Mouse (Mus musculus): ENCODE data around the gene Gm49369. TPM values are rescaled to one million over a fixed set of nuclear protein-coding genes. Genes with fewer than 3 reads are reported as not detected.

Gene Gm49369
- polyA plus RNA-seq, 1 experiment from 2014 or later = not detected

DNA sequence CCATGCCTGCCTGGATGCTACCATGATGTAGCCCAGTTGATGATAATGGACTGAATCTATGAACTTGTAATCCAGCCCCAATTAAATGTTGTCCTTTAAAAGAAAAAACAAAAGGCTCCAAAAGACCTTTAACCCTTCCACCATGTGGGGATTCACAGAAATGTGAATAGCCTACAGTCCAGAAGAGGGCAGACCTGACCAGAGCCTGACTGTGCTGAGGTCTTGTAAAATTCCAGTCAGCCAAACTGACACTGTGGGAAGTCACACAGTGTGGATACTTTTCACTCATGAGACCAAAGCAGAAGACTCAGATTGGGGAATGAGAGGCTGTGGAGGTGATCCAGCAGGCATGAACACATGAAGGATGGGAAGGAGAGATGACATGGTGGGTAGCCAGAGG, 21.7 kb downstream of the Gm49369 start:
- Histone ChIP-seq H3K4me1 (no peaks in the 10 kb centered on the region), H3K27ac (no peak overlapping the region), H3K9me3 (replicated peaks) (no peaks in the 10 kb centered on the region), H3K4me3 (no peak overlapping the region), H3K4me2 (replicated peaks) (no peak overlapping the region), H3K36me3 (no peaks in the 10 kb centered on the region), H3K27me3 (peaks cover 12% of the 10 kb centered on the region), H3K9ac (no peak overlapping the region)
- no peak for ATAC-seq (ENCODE audit: low FRiP score)

DNA sequence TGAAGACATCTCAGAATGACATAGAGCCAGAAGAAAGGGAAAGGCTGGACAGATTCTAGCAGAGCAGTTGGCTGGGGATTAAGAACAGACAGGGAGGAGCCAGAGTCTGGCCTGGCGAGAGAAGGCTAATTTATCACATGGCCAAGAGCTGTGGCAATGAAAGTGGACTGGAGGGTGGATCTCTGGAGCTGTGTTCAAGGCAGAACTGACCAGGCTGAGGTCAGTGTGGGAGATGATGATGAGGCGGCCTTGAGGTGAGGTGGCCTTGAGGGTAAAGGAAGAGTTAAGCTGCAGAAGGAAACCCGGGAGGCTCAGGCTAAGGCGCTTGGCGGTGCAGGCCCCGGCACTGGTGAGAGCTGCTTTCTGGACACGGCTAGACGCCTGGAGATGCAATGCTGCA, 23.3 kb downstream of the Gm49369 start:
- H3K27me3 ChIP-seq = peaks cover 12% of the 10 kb centered on the region
- 82% methylated on average over 8 of the region's 8 CpGs for WGBS
- no peaks in the 10 kb centered on the region for H3K36me3 ChIP-seq
- H3K4me1 ChIP-seq = no peaks in the 10 kb centered on the region
- no peaks in the 10 kb centered on the region for H3K9me3 ChIP-seq (replicated peaks)
- no peak overlapping the region for H3K4me3 ChIP-seq
- ATAC-seq (ENCODE audit: low FRiP score) = no peak
- H3K9ac ChIP-seq = no peak overlapping the region
- no peak overlapping the region for H3K4me2 ChIP-seq (replicated peaks)
- no peak overlapping the region for H3K27ac ChIP-seq

DNA sequence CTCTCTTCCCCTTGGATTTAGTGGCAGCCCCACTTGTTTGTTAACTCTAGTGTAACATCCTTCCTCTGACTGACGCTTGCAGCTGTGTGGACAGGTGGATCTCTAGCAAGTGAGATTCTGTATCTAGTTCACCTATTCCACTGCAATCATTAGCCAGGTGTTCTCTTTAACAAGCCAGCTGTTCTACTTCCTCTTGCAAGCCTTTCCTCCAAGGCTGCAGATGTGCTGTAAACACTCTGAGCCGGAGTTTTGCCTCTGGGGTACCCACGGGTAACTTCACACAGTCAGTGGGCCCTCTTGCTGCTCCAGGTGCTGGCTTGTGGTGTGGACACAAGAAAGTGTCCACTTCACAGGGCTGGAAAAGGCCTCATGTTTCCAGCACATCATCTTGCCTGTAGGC, 24.9 kb downstream of the Gm49369 start:
- H3K27ac ChIP-seq = no peak overlapping the region
- H3K9ac ChIP-seq = no peak overlapping the region
- H3K4me1 ChIP-seq = no peaks in the 10 kb centered on the region
- H3K4me2 ChIP-seq (replicated peaks) = no peak overlapping the region
- H3K36me3 ChIP-seq = no peaks in the 10 kb centered on the region
- no peaks in the 10 kb centered on the region for H3K9me3 ChIP-seq (replicated peaks)
- ATAC-seq (ENCODE audit: low FRiP score) = no peak
- H3K4me3 ChIP-seq = no peak overlapping the region
- H3K27me3 ChIP-seq = peaks cover 12% of the 10 kb centered on the region
- 81% methylated on average over 3 of the region's 3 CpGs for WGBS

DNA sequence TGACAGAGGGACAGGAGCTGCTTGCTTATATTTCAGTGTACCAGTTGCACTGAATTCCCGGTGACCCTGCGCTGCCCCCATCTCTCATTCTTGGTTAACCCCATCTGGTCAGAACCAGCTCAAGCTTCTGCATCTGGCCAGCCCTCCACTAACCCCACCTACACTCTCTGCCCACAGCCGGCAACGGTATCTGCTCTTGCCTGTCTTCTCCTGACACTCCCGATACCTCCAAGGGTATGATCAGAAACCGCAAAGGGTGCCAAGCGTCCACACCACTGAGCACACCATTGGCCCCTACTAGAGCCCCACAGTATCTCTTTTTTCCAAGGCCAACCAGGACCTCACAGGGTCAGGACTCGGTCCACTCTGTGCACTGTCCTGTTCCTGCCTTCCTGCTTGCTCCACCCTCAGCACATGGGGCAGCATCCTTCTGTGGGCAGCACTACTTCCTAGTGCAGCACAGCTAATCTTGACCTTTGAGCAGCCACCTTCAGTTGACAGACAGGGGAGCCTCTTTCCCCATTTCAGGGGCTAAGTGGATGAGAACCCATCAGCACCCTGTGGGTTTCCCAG, 27.7 kb downstream of the Gm49369 start:
- Histone ChIP-seq H3K4me2 (replicated peaks) (no peak overlapping the region), H3K9me3 (replicated peaks) (no peaks in the 10 kb centered on the region), H3K9ac (no peak overlapping the region), H3K27me3 (peaks cover 4% of the 10 kb centered on the region; the same call in 1 of the 2 replicates), H3K4me3 (no peak overlapping the region), H3K36me3 (no peaks in the 10 kb centered on the region), H3K4me1 (peaks cover 9% of the 10 kb centered on the region; the same call in 1 of the 2 replicates), H3K27ac (no peak overlapping the region)
- no peak for ATAC-seq (ENCODE audit: low FRiP score)
- 76% methylated on average over 8 of the region's 8 CpGs for WGBS

DNA sequence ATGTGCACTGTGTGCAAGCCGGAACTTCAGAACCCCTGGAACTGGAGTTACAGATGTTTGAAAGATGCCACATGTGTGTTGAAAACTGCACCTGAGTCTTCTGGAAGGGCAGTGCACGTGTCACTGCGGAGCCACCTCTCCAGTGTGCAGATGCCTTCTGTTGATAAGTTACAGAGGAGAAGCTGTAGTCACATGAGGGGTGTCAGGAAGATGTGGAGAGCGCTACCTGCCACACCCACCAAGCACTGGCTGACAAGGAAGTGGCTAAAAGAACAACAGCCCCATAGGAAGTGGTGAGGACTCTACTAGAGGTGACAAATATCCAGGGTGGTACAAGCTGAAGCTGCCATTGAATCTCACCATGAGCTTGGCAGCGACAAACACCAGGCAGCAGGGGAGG, 28.6 kb downstream of the Gm49369 start:
- no peak for ATAC-seq (ENCODE audit: low FRiP score)
- WGBS = 82% methylated on average over 5 of the region's 5 CpGs
- no peak overlapping the region for H3K4me3 ChIP-seq

DNA sequence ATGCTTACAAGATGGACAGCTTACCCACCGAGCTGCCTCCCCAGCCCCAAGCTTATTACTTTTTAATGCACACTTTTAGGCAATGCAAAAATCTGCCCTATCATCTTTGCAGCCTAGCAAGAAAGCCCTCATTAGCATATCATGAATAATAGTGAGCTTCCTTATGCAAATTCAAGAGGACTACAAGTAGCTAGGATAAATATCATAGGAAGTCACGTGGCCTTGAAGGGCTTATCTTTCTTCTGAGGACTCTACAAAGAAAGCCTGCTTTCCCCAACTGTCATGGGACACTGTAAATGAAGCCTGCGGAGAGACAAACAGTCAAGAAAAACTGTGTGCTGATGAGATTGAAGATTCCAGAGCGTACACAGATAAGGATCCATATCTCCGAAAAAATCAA, 30.9 kb downstream of the Gm49369 start:
- H3K36me3 ChIP-seq = no peaks in the 10 kb centered on the region
- H3K27ac ChIP-seq = no peak overlapping the region
- no peak overlapping the region for H3K4me3 ChIP-seq
- H3K4me1 ChIP-seq = peaks cover 13% of the 10 kb centered on the region
- peaks cover 7% of the 10 kb centered on the region; the same call in 1 of the 2 replicates for H3K27me3 ChIP-seq
- no peak overlapping the region for H3K4me2 ChIP-seq (replicated peaks)
- H3K9ac ChIP-seq = no peak overlapping the region
- no peak for ATAC-seq (ENCODE audit: low FRiP score)
- H3K9me3 ChIP-seq (replicated peaks) = no peaks in the 10 kb centered on the region
- WGBS = 70% methylated on average over 5 of the region's 5 CpGs

More for the DNA sequence above, 28.6 kb downstream of the Gm49369 start:
- H3K27me3 ChIP-seq = peaks cover 4% of the 10 kb centered on the region; the same call in 1 of the 2 replicates
- H3K27ac ChIP-seq = no peak overlapping the region
- H3K36me3 ChIP-seq = no peaks in the 10 kb centered on the region
- H3K4me1 ChIP-seq = peaks cover 13% of the 10 kb centered on the region
- no peaks in the 10 kb centered on the region for H3K9me3 ChIP-seq (replicated peaks)
- H3K4me2 ChIP-seq (replicated peaks) = no peak overlapping the region
- no peak overlapping the region for H3K9ac ChIP-seq

DNA sequence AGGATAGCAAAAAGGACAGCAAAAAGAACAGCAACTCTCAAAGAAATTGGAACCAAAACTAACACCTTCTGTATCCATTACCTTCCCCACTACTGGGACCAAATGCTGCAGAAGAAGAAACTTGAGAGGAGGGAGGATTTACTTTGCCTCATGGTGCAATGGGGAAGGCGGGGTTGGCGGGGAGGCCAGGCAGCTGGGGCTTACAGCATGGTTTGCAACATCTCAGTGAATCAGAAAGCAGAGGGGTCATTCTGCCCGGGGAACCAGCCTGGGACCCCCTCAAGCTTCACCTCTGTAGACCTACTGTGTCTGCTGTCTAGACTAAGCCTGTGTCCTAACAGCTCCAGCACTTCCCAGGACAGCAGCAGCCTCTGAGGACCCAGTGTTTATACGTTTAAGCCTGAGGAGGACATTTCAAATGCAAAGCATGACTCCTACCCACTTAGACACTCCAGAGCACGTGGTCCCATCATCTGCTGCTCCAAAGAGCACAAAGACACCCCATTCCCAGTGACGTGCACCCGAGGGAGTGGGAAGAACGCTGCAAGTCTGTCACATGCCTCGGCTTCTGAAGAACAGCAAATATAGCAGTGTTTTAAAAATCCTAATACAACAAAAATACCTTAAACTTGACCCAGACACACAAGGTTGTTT, 33.0 kb downstream of the Gm49369 start:
- peak; percentile 80 for ATAC-seq (ENCODE audit: low FRiP score)
- no peak overlapping the region for H3K9ac ChIP-seq

DNA sequence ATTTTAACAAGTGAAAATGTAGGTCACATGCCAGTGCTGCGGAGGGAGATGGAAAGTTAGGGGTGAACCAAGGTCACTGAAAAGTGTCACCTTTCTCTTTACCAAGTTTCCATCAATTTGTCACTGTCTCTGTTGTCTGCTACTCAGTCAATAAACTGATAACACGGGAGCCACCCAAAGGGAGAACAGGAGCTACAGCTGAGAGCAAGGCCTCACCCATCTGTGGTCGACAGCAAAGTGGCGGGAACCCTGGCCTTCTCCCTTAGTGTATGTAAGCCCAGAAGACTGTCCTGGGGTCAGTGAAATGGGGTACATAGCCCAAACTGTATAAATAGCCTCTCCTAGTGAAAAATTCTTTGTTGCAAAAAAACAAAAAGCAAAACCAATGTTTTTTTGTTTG, 34.9 kb downstream of the Gm49369 start:
- no peak for ATAC-seq (ENCODE audit: low FRiP score)
- Histone ChIP-seq H3K4me2 (replicated peaks) (no peak overlapping the region), H3K4me1 (peaks cover 13% of the 10 kb centered on the region), H3K36me3 (no peaks in the 10 kb centered on the region), H3K9ac (no peak overlapping the region), H3K4me3 (no peak overlapping the region), H3K27me3 (0 out of 2 replicates have a peak, but pooled peaks cover 3% of the 10 kb centered on the region), H3K27ac (no peak overlapping the region), H3K9me3 (replicated peaks) (no peaks in the 10 kb centered on the region)
- WGBS = 77% methylated on average over 4 of the region's 4 CpGs

More for the DNA sequence above, 33.0 kb downstream of the Gm49369 start:
- Histone ChIP-seq H3K36me3 (no peaks in the 10 kb centered on the region), H3K4me2 (replicated peaks) (peak overlapping the region; percentile 25; the same call in 1 of the 2 replicates), H3K4me1 (peaks cover 13% of the 10 kb centered on the region), H3K27me3 (0 out of 2 replicates have a peak, but pooled peaks cover 3% of the 10 kb centered on the region), H3K9me3 (replicated peaks) (no peaks in the 10 kb centered on the region), H3K27ac (no peak overlapping the region), H3K4me3 (no peak overlapping the region)
- WGBS = 14% methylated on average over 9 of the region's 9 CpGs

DNA sequence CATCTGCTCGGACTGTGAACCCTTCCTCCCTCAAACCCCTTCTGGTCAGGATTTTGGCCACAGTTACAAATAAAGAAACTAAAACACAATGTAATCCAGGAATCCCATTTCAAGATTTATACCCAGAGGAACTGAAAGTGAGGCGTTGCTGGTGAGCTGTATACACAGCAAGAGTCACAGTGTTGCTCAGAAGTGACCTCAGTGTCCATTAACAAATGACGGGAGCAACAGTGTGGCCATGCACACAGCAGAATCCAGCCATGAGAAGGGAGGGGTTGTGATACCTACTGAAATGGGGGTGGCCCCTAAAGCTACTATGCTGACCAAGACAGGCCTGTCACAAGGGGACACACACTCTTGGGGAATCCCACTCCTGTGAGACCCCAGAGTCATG, 40.2 kb downstream of the Gm49369 start:
- Histone ChIP-seq H3K36me3 (no peaks in the 10 kb centered on the region), H3K4me3 (no peak overlapping the region), H3K9me3 (replicated peaks) (no peaks in the 10 kb centered on the region), H3K27me3 (0 out of 2 replicates have a peak, but pooled peaks cover under 1% of the 10 kb centered on the region), H3K27ac (no peak overlapping the region), H3K4me1 (peaks cover 6% of the 10 kb centered on the region; the same call in 1 of the 2 replicates), H3K9ac (no peak overlapping the region), H3K4me2 (replicated peaks) (no peak overlapping the region)
- 79% methylated on average over 3 of the region's 3 CpGs for WGBS
- no peak for ATAC-seq (ENCODE audit: low FRiP score)

DNA sequence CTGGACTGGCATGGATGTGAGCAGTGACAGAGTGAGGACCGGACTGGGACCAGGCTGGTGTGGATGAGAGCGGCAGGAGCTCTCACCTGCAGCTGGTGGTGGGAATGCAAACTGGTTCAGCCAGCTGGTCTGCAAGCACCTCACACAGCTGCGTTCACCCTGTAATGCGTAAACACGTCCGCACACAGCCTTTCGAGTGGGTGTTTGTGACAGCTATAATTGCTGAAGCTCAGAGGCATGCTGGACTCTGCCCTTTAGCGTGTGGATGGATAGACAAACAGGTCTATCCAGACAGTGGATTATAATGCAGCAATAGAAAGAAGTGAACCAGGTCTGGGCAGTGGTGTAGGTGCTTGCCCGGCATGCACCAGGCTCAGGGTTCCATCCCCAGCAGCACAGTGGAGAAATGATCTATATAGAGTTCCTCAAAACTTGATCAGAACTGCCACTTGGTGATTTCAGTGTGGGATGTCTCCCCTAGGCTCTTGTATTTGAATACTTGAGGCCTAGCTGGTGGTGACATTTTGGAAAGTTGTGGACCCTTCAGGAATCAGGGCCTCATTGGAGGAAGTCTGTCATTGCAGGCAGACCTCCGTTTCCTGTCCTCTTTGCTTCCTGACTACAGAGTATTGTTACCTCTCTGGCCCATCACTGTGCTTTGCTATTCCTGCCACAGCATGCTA, 40.8 kb downstream of the Gm49369 start:
- Histone ChIP-seq H3K27ac (no peak overlapping the region), H3K4me1 (peaks cover 6% of the 10 kb centered on the region; the same call in 1 of the 2 replicates), H3K9me3 (replicated peaks) (no peaks in the 10 kb centered on the region), H3K4me2 (replicated peaks) (no peak overlapping the region), H3K27me3 (no peaks in the 10 kb centered on the region), H3K36me3 (no peaks in the 10 kb centered on the region), H3K9ac (0 out of 2 replicates have a peak overlapping the region, but pooled peaks have one; percentile 3), H3K4me3 (no peak overlapping the region)
- no peak for ATAC-seq (ENCODE audit: low FRiP score)
- WGBS = 81% methylated on average over 10 of the region's 10 CpGs

DNA sequence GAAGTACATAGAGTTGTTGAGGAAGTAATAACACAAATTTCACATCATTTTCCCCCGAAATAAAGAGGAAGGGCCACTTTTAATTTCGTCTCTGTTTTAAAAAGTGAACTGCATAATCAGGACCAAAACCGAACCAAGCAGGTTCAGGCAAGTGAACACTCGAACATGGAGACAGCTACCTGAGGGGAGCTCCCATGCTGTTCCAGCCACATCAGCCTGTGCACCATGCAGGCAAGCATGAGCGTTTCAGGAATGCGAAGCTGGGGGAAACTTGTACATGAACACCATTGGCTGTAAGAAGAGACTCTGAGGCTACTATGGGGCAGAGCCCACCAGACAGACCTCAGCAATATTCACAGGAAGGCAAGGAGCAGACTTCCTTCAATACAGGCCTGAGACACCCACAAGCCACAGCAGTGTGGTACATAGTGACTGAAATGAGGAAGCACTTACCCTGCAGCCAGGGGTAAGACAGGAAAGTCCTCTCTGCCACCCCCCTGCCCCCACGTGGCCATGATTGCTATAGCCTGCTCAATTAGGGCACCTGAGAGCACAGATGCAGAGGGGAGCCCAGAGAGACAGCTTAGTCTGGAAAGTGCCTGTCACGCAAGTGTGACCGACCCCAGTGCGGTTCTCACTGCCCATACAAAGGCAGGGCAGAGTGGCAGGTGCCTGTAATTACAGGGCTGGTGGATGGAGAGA, 42.0 kb downstream of the Gm49369 start:
- 64% methylated on average over 10 of the region's 10 CpGs for WGBS
- Histone ChIP-seq H3K4me3 (no peak overlapping the region), H3K9me3 (replicated peaks) (no peaks in the 10 kb centered on the region), H3K4me2 (replicated peaks) (no peak overlapping the region), H3K36me3 (no peaks in the 10 kb centered on the region), H3K4me1 (peaks cover 6% of the 10 kb centered on the region; the same call in 1 of the 2 replicates), H3K27me3 (no peaks in the 10 kb centered on the region), H3K9ac (no peak overlapping the region), H3K27ac (no peak overlapping the region)
- no peak for ATAC-seq (ENCODE audit: low FRiP score)

DNA sequence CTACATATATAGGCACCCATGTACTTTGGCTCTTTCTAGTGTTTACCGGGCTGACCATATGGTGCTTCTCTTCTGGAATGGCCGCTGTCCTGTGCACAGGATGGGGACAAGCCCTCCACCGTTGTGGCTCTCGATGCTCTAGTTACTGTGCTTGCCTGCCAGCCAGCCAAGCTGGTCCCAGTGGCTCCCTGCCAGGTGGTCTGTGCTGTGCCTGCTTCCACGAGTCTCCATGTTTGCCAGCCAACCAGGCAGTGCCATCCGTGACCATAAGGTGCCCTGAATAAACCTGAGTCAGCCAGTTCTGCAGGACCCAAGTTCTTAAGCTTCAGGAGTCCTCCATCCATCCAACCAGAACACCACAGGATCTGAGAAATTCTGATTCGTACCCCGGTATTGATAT, 47.3 kb downstream of the Gm49369 start:
- ATAC-seq (ENCODE audit: low FRiP score) = no peak
- WGBS = 85% methylated on average over 8 of the region's 8 CpGs
- Histone ChIP-seq H3K9ac (no peak overlapping the region), H3K9me3 (replicated peaks) (no peaks in the 10 kb centered on the region), H3K27me3 (no peaks in the 10 kb centered on the region), H3K4me3 (no peak overlapping the region), H3K4me1 (peaks cover 4% of the 10 kb centered on the region), H3K4me2 (replicated peaks) (no peak overlapping the region), H3K36me3 (no peaks in the 10 kb centered on the region), H3K27ac (no peak overlapping the region)
